Comparison of ENCODE assay signal across 18 mouse cellular contexts in the genomic region with DNA sequence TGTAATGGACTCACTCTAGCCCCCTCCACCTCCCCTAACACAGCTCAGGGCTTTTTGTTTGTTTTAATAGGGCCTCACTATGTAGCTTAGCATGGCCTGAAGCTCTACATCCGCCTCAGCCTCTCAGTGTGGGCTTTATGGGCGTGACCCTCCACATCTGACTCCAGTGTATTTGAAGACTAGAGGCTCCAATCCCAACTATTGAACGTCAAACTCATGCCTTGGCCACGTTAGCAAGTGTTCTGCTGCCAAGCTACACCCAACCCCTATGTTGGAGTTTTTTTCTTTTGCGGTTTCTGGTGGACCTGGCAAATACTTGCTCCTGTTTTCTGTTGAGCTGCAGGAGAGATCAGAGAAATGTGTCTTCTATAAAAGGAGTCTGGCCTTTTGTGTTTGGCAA.
"Had no signal": no experiment of that assay in that cellular context is flagged by ENCODE, and none has a peak within 500 bp of the region (broad histone marks: within the 10 kb centered on the region; RNA-seq: fewer than 3 reads in every experiment).

No protein-coding gene starts in this region.

- H3K4me3 ChIP-seq: limb, embryonic 12.5 days; liver, embryonic 13.5 days; lung, embryonic 15.5 days; megakaryocyte, embryonic 14.5 days; midbrain, embryonic 15.5 days; neural tube, embryonic 15.5 days had no signal

- DNase-seq: kidney, adult 2 months; kidney, postnatal 36 days; layer of hippocampus, adult 9-11 months; layer of hippocampus, postnatal 36 days; liver; liver, embryonic 13.5 days; liver, postnatal 0 days; lung, postnatal 14 days; right cerebral cortex, adult 18-20 months; right cerebral cortex, postnatal 25 days had no signal

- H3K9ac ChIP-seq: limb, embryonic 12.5 days; liver, embryonic 13.5 days; liver, postnatal 0 days; lung, embryonic 15.5 days; midbrain, embryonic 15.5 days; neural tube, embryonic 15.5 days had no signal

- H3K27me3 ChIP-seq: midbrain, embryonic 15.5 days; neural tube, embryonic 15.5 days had no signal

- H3K27ac ChIP-seq: kidney, postnatal 0 days; limb, embryonic 12.5 days; liver, embryonic 13.5 days; lung, embryonic 15.5 days; macrophage; midbrain, embryonic 15.5 days; neural tube, embryonic 15.5 days had no signal

- ATAC-seq: liver, postnatal 0 days; midbrain, embryonic 15.5 days had no signal

- H3K36me3 ChIP-seq: limb, embryonic 12.5 days; liver, embryonic 13.5 days; lung, embryonic 15.5 days; midbrain, embryonic 15.5 days; neural tube, embryonic 15.5 days had no signal

- H3K9me3 ChIP-seq: limb, embryonic 12.5 days; liver, embryonic 13.5 days; lung, embryonic 15.5 days; megakaryocyte, embryonic 14.5 days; midbrain, embryonic 15.5 days; neural tube, embryonic 15.5 days had no signal

- H3K4me2 ChIP-seq: limb, embryonic 12.5 days; liver, embryonic 13.5 days; lung, embryonic 15.5 days; midbrain, embryonic 11.5 days; midbrain, embryonic 15.5 days; neural tube, embryonic 15.5 days had no signal
